Mouse (Mus musculus) urinary bladder, postnatal 36 days (tissue): ENCODE results near the gene Rnf216.
A peak's percentile ranks its signal among the peaks of the same experiment; 100 is the strongest.

Experiments used
- DNase-seq, 2 experiments: peaks; one replicate each; pipeline ENCODE4 v3.0.0; 2022; ENCODE audit warnings: low spot score in 2 of 2, mixed read lengths in 1 of 2

Rnf216 gene

DNA sequence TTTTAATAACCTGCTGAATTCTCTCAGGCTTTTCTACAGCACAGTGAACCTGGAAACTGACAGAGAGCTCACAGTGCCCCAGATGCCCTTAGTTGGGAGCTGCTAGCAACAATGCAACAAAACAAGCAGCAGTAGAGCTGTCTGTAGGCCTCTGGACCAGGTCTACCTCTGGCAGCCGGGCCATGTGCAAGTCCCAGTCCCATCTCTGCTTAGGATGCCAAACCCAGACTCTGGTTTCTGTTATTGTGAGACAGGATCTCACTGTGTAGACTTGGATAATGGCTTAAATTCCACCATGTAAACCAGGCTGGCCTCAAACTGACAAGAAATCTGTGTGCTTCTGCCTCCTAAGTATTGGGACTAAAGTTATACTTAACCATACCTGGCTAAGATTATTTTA, 11.2 kb downstream of the Rnf216 start:
- DNase-seq, result no peak

DNA sequence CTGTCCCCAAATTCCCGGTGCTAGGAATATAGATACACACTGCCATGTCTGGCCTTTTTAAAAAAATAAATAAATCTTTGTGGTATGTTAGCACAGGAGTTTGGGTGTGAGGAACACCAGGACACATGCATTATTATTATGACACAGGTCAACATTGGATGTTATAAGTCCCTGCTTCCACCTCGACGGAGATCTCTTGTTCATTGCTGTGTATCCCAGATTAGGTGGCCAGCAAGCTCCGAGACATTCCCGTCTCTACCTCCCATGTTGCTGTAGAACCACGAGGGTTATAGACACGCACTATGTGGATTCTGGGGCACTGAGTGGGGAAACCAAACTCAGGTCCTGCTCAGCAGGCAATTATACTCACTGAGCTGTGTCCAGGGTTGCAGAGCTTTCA, 17.5 kb downstream of the Rnf216 start:
- DNase-seq, result no peak

DNA sequence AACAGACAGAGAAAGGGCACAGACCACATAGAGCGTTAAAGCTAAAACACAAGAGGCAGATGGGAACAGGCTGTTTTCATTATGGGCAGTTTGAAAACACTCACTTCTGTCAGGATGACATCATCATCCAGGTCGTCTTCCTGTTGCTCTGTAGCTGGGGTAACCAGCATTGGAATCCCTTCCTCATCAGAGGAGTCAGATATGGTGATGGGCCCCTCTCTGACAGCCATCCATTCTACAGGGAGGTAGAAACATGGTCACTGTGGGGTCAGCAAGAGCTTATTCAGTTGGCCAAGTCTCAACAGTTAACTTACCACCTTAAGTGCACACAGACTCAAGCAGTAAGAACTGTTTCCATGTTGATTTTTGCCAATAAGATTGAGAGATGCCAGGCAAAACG, 19.9 kb downstream of the Rnf216 start:
- DNase-seq, result no peak

DNA sequence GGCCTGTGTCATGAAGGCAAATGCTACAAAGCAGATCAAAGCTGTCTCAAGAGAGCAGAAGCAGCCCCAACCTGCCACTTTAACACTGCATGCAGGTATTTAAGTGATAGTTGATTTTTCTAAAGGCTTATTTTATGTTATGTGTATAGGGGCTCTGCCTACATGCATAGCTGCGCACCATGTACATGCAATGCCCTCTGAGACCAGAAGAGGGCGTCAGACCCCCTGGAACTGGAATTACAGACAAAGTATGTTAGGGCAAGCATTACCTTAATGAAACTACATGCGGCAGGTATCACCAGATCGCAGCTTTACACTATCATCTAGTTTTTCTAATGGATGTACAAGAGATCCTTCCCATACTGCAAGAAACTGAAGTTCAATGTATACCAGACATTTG, 27.9 kb downstream of the Rnf216 start:
- DNase-seq, result peak in 1 of 2 experiments; percentile 23

DNA sequence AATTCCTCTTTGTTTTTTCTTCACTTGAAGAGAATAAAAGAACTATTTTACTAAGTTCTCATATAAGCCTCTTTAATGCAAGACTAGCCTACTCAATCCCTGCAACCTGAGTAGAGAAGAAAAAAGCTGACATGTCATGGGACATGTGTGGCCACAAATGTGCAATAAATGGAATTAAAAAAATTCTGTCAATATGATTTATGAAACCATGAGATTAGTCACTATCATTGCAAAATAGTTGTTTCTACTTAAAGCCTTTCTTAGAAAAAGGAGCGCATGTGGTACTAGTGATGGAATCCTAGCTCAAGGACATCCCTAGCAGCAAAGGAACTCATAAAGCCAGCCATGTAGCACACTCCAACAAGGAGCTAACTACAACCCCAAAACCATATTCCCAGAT, 33.0 kb downstream of the Rnf216 start:
- no peak for DNase-seq

DNA sequence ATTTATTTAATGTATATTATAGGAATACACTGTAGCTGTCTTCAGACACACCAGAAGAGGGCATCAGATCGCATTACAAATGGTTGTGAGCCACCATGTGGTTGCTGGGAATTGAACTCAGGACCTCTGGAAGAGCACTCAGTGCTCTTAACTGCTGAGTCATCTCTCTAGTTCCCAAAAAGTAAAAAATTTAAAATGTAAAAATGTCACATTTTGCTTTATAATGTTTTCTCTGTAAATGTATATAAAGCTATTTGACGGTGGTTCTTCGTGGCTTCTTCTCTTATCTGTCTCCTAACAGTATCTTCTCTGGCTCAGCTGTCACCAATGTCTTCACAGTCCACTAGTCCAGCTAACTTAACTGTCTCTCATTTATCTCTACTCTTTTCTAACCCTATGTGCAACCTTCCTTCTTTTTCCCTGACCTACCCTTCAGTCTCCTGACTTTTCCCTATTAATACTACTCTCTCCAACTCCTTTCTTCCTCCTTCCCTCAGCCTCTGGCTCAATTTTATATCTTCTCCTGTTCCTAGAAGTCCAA, 36.1 kb downstream of the Rnf216 start:
- DNase-seq, result no peak

DNA sequence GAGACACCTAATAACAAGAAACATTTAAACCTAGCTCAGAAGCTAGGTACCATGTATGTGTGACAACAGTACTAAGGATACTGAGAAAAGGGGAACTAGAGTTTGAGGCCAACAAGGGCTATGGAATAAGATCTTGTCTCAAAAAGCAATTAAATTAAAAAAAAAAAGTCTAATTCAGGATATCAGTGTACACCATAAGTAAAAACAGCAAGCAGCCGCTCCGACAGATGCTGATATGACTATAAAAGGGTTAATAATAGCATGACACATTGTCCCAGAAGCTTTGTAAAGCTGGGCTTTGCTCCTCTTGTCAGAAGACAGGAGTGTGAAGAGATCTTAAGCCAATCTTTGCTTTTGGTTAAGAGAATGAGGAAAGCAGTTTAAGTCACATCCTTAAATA, 36.8 kb downstream of the Rnf216 start:
- no peak for DNase-seq

DNA sequence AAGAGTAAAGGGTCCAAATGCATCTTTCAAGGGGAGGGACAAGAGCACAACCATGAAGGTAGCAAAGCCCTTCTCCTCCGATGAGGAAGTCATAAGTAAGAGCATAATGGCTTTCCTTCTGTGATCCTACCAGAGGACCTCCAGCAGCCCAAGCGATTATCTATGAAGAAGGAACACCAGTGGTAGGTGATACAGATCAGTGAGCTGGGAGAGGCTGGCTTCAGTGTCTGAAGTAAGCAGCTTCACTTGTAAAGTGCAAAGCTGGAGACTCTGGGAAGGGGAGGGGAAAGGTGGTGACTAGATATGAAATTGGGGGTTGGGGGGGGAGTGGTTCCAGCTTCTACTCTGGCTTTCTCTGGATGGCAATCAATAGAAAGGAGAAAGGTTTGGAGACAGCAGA, 43.7 kb downstream of the Rnf216 start:
- no peak for DNase-seq

DNA sequence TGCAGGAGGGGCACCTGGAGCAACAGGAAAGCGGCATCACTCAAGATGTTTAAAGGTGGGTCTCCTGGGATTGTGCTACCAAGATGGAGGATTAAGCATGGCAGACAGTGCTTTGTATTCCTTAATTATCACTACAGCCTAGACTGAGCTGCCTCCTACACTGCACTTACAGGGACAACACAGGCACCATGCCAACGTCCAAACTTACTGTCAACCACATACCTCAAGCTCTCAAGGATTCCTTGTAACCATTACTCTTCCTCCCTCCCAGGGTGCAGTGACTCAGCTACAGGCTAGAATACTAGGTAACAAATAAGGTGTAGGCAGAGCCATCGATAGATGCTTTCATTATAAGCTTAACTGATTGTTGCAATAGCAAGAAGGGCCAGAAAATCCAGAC, 44.4 kb downstream of the Rnf216 start:
- DNase-seq, result no peak

DNA sequence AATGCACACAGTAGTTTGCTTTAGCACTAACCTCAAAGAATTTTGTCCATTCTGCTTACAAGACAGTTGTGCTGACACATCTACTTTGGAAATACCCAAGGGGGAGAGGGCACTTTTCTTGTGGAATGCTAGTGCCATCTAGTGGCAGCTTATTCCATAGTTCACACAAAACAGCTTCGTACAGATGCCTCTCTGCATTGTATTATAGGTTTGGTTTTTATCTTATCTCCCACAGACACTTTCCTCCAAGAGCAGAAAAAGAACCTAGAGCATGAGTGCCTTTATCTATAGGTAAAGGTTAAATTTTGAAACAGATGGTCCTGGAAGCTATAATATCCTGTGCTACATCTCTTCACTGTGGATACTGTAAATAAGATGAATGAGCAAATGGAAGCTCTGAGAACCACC, 46.2 kb downstream of the Rnf216 start:
- DNase-seq, result peak; percentile 49 to 52

DNA sequence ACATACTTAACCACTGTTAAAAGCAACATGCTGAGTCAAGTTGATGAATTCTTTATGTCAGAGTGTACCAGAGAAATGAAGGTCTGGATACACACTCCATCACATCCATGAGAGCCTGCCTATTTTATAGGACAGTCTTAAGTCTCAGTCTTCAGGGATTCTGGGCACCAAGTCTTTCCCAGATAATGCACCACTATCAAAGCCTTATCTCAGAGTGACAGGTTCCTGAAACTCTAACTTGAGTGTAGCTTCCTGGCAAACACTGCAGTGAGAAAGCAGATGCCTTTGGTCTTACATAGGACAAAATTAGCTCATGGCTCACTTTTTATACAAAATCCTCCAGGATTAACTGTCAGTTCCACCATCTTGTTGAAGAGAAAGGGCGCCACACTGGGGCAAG, 46.7 kb downstream of the Rnf216 start:
- no peak for DNase-seq

DNA sequence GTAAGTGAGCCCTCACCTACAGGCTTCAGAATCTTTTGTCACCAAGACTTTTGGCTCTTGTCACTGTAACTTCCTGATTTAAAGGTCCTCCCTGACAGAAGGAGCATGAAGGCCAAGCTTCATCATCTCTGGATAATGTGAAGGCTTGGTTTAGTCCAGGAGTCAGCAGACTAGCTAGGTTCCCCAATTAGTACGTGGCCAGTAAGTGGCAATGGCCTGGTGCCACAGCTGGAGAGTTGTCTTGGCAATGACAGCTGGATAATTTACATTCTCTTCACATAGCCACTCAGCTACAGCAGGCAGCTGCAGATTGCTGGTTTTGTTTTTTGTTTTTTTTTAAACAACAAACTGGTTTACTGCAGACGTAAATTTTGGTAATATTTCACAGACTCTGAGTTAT, 47.6 kb downstream of the Rnf216 start:
- no peak for DNase-seq

DNA sequence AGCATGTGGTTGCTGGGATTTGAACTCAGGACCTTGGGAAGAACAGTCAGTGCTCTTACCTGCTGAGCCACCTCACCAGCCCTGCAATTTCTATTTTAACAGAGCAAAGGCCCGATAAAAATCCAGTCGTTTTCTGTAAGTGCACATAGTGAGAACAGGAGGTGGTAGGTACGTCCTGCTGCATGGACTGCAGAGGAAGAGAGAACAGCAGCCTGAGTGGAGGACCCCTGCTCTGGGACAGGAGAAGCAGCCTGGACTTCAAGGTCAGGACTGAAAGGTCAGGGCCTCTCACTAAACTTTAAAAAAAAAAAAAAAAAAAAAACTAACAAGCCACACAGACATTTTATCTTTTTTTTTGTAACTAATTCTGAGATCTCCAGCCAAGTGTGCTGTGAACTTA, 50.5 kb downstream of the Rnf216 start:
- DNase-seq, result no peak

DNA sequence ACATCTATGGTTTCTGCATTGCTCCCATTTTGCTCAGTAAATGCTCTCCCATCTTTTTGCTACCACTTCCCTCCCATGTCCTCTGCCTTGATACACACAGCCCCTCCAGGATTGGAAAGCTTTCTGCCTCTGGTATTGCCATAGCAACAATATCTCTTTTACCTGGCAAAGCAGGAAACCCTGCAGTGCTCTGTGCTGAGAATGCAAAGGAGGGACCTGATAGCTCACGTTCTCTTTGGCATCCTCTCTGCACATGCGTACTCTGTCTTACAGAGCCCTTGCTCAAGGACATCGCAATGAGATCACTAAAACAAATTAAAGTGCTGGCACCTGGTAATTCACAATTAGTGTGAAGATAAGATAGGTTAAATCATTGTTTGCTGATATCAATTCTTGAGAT, 51.3 kb downstream of the Rnf216 start:
- no peak for DNase-seq

DNA sequence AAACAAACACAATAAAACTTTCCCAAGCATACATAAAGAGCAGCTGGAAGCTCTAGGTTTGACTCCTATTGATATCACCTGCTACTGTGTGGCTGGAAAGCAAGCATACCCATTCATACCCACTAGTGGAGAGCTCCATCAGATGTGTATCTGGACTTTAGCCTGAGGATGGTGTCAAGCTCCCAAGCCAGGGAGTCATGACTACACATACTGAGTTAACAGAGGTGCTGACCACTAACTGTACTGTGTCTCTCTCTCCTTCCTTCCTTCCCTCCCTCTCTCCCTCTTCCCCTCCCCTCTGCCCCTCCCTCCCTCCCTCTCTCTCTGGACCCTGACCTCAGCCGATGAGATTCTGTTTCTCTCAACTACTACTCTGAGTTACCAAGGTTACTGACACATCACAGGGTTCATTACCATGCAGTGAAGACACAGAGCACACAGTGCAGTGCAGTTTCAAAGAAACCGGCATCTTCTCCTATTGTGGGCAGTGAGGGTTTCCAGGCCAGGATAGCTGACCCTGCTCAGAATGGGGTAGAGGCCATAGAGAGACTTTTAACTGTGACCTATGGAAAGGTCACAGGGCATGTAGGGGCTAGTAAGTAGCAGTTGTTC, 51.9 kb downstream of the Rnf216 start:
- no peak for DNase-seq

DNA sequence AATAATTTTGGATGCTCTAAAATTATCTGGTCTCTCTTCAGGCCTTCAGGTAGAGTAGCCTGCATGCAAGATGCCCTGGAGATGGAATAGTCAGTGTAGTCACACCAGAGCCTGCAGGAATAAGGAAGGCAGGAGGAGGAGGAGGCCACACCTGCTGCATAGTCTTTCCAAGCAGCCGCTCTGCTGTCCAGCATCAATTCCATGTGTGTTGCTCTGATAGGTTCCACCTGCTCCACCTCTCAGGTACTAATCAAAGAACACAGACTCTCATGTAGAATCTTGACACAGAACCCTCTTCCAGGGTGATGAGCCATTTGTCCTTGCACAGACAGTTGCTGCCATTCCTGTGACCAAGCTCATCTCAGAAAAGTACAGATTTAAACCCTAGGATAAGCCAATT, 52.8 kb downstream of the Rnf216 start:
- DNase-seq, result no peak

DNA sequence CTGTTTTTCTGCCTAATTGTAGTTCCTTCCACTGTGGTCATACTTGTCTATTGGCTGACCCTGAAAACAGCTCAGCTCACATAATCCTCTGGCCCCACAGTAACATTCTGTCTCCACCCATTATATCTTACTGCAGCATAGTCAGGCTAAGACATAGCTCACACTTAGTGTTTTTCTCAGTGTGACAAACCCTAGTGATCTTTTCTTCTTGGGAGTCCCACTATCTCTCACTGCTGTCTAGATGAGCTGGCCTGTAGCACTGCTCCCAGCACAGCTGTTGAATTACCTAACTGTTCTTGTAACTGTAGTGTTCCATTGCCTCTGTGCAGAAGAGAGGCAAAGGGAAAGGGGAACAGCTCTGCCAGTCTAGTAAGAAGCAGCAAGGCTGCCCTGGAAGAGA, 53.6 kb downstream of the Rnf216 start:
- DNase-seq, result no peak

DNA sequence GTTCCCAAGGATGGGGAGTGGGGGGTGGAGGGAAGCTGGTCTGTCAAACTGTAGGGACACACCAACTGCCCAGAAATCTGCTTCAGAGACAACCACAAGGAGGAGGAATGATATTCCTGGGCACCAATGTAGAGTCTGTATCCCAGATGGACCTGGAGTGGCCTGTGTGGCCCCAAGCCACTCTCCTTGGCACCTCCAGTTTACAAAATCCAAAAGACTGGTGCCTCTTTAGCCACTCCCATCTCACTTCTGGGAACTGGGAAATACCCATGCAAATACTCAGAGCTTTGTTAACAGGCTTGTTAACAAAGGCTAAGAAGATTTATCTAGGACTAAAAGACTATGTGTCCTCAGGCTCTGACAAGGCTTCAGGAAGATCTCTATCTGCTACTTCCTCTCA, 54.1 kb downstream of the Rnf216 start:
- DNase-seq, result no peak

DNA sequence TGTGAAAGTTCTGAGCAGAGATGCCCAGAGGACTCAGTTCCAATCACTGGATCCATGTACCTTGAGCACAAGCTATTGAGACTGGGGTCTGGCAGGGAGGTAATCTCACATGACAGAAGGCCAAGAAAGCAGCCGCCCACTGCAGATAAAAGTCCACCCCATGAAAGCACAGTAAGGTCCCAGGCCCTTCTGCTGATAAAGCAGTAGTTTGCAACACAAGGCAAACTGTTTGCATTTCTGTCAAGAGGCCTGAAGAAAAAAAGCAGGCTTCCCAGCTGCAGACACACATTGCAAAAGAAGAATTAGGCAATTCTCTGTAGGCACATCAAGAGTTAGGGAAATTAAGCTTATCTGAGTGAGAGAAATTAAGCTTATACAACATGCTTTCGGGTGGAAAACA, 54.6 kb downstream of the Rnf216 start:
- DNase-seq, result no peak

DNA sequence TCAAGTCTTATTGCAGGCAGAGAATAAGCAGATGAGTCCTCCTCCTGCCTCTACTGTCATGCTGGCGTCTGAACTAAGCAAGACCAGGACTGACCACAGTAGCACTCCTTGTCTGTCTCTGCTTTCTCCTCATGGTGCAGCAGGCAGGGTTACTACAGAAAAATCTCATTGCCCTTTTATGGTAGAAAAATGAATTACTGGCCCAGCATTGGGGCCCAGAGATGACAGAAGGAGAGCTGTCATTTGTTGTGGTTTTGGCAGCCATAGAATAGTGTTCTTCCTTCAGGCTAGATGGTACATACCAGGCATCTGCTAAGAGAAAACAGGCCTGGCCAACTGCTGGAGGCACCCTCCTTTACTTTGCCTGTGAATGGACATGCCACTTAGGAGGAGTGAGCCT, 55.0 kb downstream of the Rnf216 start:
- DNase-seq, result no peak

DNA sequence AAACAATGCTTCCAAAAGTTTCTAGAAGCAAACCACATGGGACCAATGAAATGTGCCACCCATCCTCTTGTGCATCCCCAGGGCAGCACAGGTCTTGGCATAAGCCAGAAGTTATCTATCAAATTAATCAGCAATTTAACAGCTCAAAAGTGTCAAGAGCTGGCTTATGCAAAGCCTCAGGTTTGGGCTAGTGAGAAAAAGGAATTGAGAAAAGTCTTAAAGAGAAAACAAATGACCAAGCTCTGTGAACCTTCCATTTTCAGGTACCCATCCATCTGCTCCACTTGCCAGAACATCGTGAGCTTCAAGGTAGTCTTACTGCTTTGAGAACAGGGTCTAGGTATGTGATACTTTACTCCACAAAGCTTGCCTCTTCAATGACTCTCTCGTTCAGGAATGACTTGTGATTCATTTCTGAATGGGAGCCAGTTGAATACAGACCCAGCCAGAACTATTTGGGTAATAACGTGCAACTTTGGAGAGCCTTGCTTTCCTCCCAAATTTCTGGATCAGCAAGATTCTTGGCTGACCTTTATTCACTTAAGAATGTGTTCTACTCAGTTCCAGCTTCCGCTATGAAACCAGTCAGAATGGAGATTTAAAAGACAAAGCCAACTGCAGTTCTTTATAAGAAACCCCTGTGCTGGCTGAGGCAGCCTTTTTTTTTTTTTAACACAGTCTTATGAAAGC, 56.5 kb downstream of the Rnf216 start:
- DNase-seq, result peak; percentile 38 to 59

DNA sequence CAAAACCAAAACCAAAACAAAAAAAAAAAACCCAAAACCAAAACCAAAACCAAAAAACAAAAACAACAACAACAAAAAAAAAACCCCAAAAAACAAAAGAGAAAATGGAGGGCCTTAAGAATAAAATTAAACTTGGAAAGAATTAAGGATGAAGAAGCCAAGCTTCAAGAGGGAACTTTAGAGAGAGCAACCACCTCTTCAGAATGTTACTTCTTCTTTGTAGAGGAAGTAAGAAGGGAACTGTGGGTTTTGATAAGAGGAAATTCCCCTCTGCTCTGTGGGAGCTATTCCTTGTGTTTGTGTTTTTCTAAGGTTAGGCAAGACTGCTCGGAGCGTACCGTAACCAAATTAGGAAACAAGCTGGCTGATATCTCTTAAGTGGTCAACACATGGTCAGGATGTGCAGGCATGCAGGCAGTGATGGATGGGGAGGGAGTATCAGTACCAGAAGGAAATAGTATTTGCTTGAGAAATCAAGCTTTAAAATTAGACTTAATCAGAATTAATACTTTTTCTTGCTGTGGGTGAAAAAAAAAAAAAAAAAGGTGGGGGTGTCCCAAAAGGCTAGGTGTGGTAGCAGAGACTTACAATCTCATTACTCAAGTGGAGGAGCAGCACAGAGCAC, 57.2 kb downstream of the Rnf216 start:
- DNase-seq, result no peak

DNA sequence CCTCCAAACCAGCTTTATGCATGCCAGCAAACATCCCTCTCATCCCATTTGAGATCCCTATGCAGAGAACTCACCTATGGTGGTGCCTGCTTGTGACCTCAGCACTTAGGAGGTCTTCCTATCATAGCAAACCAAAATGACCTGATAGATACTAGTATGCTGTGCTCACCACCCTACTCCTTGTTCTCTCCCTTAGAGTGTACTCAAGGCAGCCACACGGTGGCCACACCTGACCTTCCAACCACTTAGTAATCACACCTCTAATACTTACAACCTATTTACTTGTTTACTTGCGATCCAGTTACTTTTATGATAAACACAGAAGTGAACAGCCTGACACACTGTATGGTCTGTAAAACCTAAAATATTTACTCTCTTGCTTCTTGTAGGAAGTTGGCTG, 58.1 kb downstream of the Rnf216 start:
- no peak for DNase-seq
